ENCODE assay signal across 13 mouse cellular contexts in genomic region chr10:117925611-117926555, GRCm38 (mm10).
DNase-seq lines count a peak whose midpoint lies in the region; ATAC-seq and TF ChIP-seq lines count a peak whose summit lies in the region.
"Had no signal": no experiment of that assay in that cellular context is flagged by ENCODE, and none has a peak within 500 bp of the region (broad histone marks: within the 10 kb centered on the region; RNA-seq: fewer than 3 reads in every experiment).

No protein-coding gene starts in this region.

- H3K4me2 ChIP-seq in kidney, embryonic 15.5 days, result no peak overlapping the region
- H3K4me2 ChIP-seq: embryonic facial prominence, embryonic 13.5 days; liver, embryonic 15.5 days had no signal

- no peak for TF ChIP-seq EP300 in ES-Bruce4 (IDR thresholded peaks at IDR 0.05; ENCODE audit: insufficient read depth, low read depth, low read length)

- no peaks in the 10 kb centered on the region for H3K9me3 ChIP-seq in kidney, embryonic 15.5 days (replicated peaks)
- no peaks in the 10 kb centered on the region for H3K9me3 ChIP-seq in ES-Bruce4 (replicated peaks; ENCODE audit: control insufficient read depth, insufficient read depth, low read length, poor library complexity, severe bottlenecking)
- H3K9me3 ChIP-seq: embryonic facial prominence, embryonic 13.5 days; liver, embryonic 15.5 days had no signal

- ATAC-seq in kidney, embryonic 15.5 days (replicated peaks; ENCODE audit: low FRiP score), result no peak
- ATAC-seq in megakaryocyte, adult 5-6 weeks (ENCODE audit: poor library complexity, severe bottlenecking), result peak; percentile 67
- ATAC-seq: Patski had no signal

- H3K4me1 ChIP-seq in kidney, embryonic 15.5 days, result no peaks in the 10 kb centered on the region
- H3K4me1 ChIP-seq in ES-Bruce4 (ENCODE audit: control insufficient read depth, insufficient read depth, low read length), result no peaks in the 10 kb centered on the region
- H3K4me1 ChIP-seq: embryonic facial prominence, embryonic 13.5 days had no signal

- H3K9ac ChIP-seq in kidney, embryonic 15.5 days, result no peak overlapping the region
- no peak overlapping the region for H3K9ac ChIP-seq in ES-Bruce4 (ENCODE audit: low read depth, poor library complexity, severe bottlenecking)
- H3K9ac ChIP-seq: embryonic facial prominence, embryonic 13.5 days; liver, embryonic 15.5 days had no signal

- TF ChIP-seq CTCF in ES-Bruce4 (IDR thresholded peaks at IDR 0.05; ENCODE audit: low read depth, low read length), result no peak

- H3K27me3 ChIP-seq in kidney, embryonic 15.5 days, result no peaks in the 10 kb centered on the region
- H3K27me3 ChIP-seq in ES-Bruce4 (ENCODE audit: control insufficient read depth, insufficient read depth, low read length, poor library complexity, severe bottlenecking), result no peaks in the 10 kb centered on the region
- H3K27me3 ChIP-seq: embryonic facial prominence, embryonic 13.5 days; liver, embryonic 15.5 days; Patski had no signal

- H3K27ac ChIP-seq in kidney, embryonic 15.5 days, result no peak overlapping the region
- H3K27ac ChIP-seq in ES-Bruce4 (ENCODE audit: insufficient read depth, low read length), result 0 out of 2 replicates have a peak overlapping the region, but pooled peaks have one; percentile 18
- H3K27ac ChIP-seq: embryonic facial prominence, embryonic 13.5 days; liver, embryonic 15.5 days had no signal

- 87% methylated on average over 31 of the region's 31 CpGs for WGBS in kidney, embryonic 15.5 days

- H3K36me3 ChIP-seq in kidney, embryonic 15.5 days, result no peaks in the 10 kb centered on the region
- no peaks in the 10 kb centered on the region for H3K36me3 ChIP-seq in ES-Bruce4 (ENCODE audit: control insufficient read depth, insufficient read depth, low read length, poor library complexity, severe bottlenecking)
- H3K36me3 ChIP-seq: embryonic facial prominence, embryonic 13.5 days; liver, embryonic 15.5 days had no signal

- peak; percentile 20 for DNase-seq in kidney, adult 11 months
- DNase-seq in induced T-regulatory cell, adult 2 months (ENCODE audit: low read depth), result peak; percentile 82
- no peak for DNase-seq in layer of hippocampus, adult 9-11 months
- no peak for DNase-seq in yolk sac, embryonic 10.5 days (ENCODE audit: low spot score)
- DNase-seq in spleen, postnatal 14 days (ENCODE audit: low spot score in 2 of 2), result no peak
- DNase-seq: right cerebral cortex, adult 18-20 months had no signal

- no peak for TF ChIP-seq POLR2A in ES-Bruce4 (IDR thresholded peaks at IDR 0.05; ENCODE audit: insufficient read depth, low read length)

- H3K4me3 ChIP-seq in kidney, embryonic 15.5 days (replicated peaks), result no peak overlapping the region
- H3K4me3 ChIP-seq in ES-Bruce4 (ENCODE audit: low read depth, low read length), result peak overlapping the region; percentile 17; the same call in 1 of the 2 replicates
- H3K4me3 ChIP-seq: embryonic facial prominence, embryonic 13.5 days; liver, embryonic 15.5 days; myocyte had no signal

Comparison
In these comparisons a context has a peak if more than half of its experiments do, and no peak if none do; other contexts are left out.
1. DNase-seq: peak in kidney, adult 11 months (single experiment) and induced T-regulatory cell, adult 2 months (single experiment); none in layer of hippocampus, adult 9-11 months (single experiment), yolk sac, embryonic 10.5 days (single experiment) and spleen, postnatal 14 days (0 of 2).